Mouse (Mus musculus): ENCODE results near the gene Gm48552.

DNA sequence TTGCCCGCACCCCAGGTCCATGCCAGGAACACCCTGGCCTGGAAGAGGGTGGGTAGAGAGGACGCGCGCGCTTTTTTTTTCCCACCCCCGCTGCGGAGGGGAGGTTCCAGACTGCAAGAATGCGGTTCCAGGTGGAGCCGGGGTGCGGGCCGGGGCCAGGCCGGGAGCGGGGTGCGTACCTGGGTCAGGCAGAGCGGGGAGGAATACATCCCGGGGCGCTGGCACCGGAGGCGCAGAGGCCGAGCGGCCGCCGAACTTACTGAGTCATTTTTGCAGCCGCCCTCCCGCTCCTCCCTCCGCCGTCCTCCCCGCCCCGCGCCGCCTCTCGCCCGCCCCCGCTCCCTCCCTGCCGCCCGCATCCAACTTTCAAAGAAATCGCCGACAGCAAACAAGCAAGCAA lies 38.1 kb downstream of the Gm48552 start:
- TF ChIP-seq CTCF (conservative IDR thresholded peaks at IDR 0.05 in 1 of 2, IDR thresholded peaks at IDR 0.05 in 1 of 2; ENCODE audit: low read depth in 2 of 2, low read length in 2 of 2) (no peak), HCFC1 (IDR thresholded peaks at IDR 0.05; ENCODE audit: low read depth, low read length) (no peak), EP300 (IDR thresholded peaks at IDR 0.05; ENCODE audit: low read length) (no peak), BHLHE40 (IDR thresholded peaks at IDR 0.05; ENCODE audit: low read depth, low read length) (no peak)
